Mouse (Mus musculus) heart, embryonic 13.5 days (tissue): Measurements from ENCODE around the gene Fgf18. TPM values are rescaled to one million over a fixed set of nuclear protein-coding genes. Genes with fewer than 3 reads are reported as not detected.

ENCODE experiments used
- ATAC-seq: fragments of 200-750 bp; cut with Nextera tagmentation; 2 replicates; pipeline ENCODE4 v1.8.0; 2017; ENCODE audit warnings: moderate TSS enrichment; ENCODE audit not compliant: insufficient number of reproducible peaks, low FRiP score, low TSS enrichment; ENCODE audit errors: extremely low read depth
- H3K27ac ChIP-seq: fragments of 300-500 bp; sonication (generic); replicated peaks from 2 replicates; pipeline ENCODE4 v1.5.1; 2015; ENCODE audit warnings: moderate library complexity, mild to moderate bottlenecking, inconsistent platforms
- H3K27me3 ChIP-seq: fragments of 300-500 bp; sonication (generic); replicated peaks from 2 replicates; pipeline ENCODE4 v1.6.1; 2015; ENCODE audit warnings: mild to moderate bottlenecking, inconsistent platforms
- H3K36me3 ChIP-seq: fragments of 300-500 bp; sonication (generic); 2 replicates; pipeline ENCODE4 v1.6.1; 2015; ENCODE audit warnings: mild to moderate bottlenecking, inconsistent platforms
- H3K4me1 ChIP-seq: fragments of 300-500 bp; sonication (generic); 2 replicates; pipeline ENCODE4 v1.6.1; 2015; ENCODE audit warnings: inconsistent platforms
- H3K4me2 ChIP-seq: fragments of 300-500 bp; sonication (generic); 2 replicates; pipeline ENCODE4 v1.6.1; 2015; ENCODE audit warnings: inconsistent platforms, mild to moderate bottlenecking, moderate library complexity
- H3K4me3 ChIP-seq: fragments of 300-500 bp; sonication (generic); 2 replicates; pipeline ENCODE4 v1.5.1; 2015; ENCODE audit warnings: moderate library complexity, mild to moderate bottlenecking, inconsistent platforms
- H3K9ac ChIP-seq: fragments of 300-500 bp; sonication (generic); 2 replicates; pipeline ENCODE4 v1.6.1; 2015; ENCODE audit warnings: inconsistent platforms, mild to moderate bottlenecking, moderate library complexity
- H3K9me3 ChIP-seq: fragments of 300-500 bp; sonication (generic); 2 replicates; pipeline ENCODE4 v1.6.1; 2016; ENCODE audit warnings: inconsistent platforms
- WGBS: fragments of 180-500 bp; shearing (Covaris S2); methylation state at CpG from one replicate; pipeline ENCODE4 v1.1.7; 2015; ENCODE audit warnings: mixed read lengths; 5-methylcytosine and 5-hydroxymethylcytosine counted together
- polyA plus RNA-seq: library from polyadenylated mRNA; unstranded; fragments of >200 nt; fragmentation: Nextera tagmentation; extraction: Ambion mirVana; gene quantifications from 2 replicates; pipeline ENCODE4 v1.2.1, GENCODE M21; 2015

The Fgf18 gene
- polyA plus RNA-seq, 1 experiment from 2014 or later, result 4.3 TPM

- no peaks in the 10 kb centered on the region for H3K9me3 ChIP-seq
- no peak overlapping the region for H3K4me2 ChIP-seq
- no peak overlapping the region for H3K9ac ChIP-seq
- H3K27ac ChIP-seq, result no peak overlapping the region
- H3K27me3 ChIP-seq, result peaks cover 28% of the 10 kb centered on the region
- 35% methylated on average over 3 of the region's 3 CpGs for WGBS
- H3K4me3 ChIP-seq, result no peak overlapping the region
- no peak for ATAC-seq
- peaks cover 11% of the 10 kb centered on the region for H3K4me1 ChIP-seq
- no peaks in the 10 kb centered on the region for H3K36me3 ChIP-seq
Measured at GRCm38 (mm10) chr11:33107540-33107939, 39.7 kb downstream of the Fgf18 start.

GRCm38 (mm10) chr11:33104911-33105316 lies 42.3 kb downstream of the Fgf18 start:
- Histone ChIP-seq H3K27ac (no peak overlapping the region), H3K4me1 (peaks cover 19% of the 10 kb centered on the region), H3K4me3 (no peak overlapping the region), H3K27me3 (peaks cover 19% of the 10 kb centered on the region), H3K9ac (no peak overlapping the region), H3K9me3 (no peaks in the 10 kb centered on the region), H3K4me2 (no peak overlapping the region), H3K36me3 (no peaks in the 10 kb centered on the region)
- 53% methylated on average over 8 of the region's 8 CpGs for WGBS
- ATAC-seq, result no peak

GRCm38 (mm10) chr11:33103291-33103943 lies 43.8 kb downstream of the Fgf18 start:
- Histone ChIP-seq H3K4me1 (peaks cover 19% of the 10 kb centered on the region), H3K4me2 (no peak overlapping the region), H3K27me3 (peaks cover 9% of the 10 kb centered on the region), H3K4me3 (no peak overlapping the region), H3K36me3 (no peaks in the 10 kb centered on the region), H3K9me3 (no peaks in the 10 kb centered on the region), H3K9ac (no peak overlapping the region), H3K27ac (no peak overlapping the region)
- no peak for ATAC-seq
- WGBS, result 76% methylated on average over 13 of the region's 13 CpGs

- Histone ChIP-seq H3K4me1 (peaks cover 15% of the 10 kb centered on the region), H3K27ac (no peak overlapping the region), H3K9ac (peak overlapping the region; percentile 51), H3K9me3 (no peaks in the 10 kb centered on the region), H3K27me3 (peaks cover 16% of the 10 kb centered on the region), H3K4me3 (peak overlapping the region; percentile 38), H3K4me2 (peak overlapping the region; percentile 64), H3K36me3 (no peaks in the 10 kb centered on the region)
- WGBS, result 29% methylated on average over 10 of the region's 10 CpGs
- ATAC-seq, result no peak
Measured at GRCm38 (mm10) chr11:33100027-33100507, 47.1 kb downstream of the Fgf18 start.

- no peaks in the 10 kb centered on the region for H3K9me3 ChIP-seq
- H3K4me1 ChIP-seq, result peaks cover 9% of the 10 kb centered on the region
- peaks cover 22% of the 10 kb centered on the region for H3K27me3 ChIP-seq
- no peak overlapping the region for H3K4me3 ChIP-seq
- no peak for ATAC-seq
- H3K36me3 ChIP-seq, result no peaks in the 10 kb centered on the region
- WGBS, result 68% methylated on average over 4 of the region's 4 CpGs
- H3K4me2 ChIP-seq, result no peak overlapping the region
- no peak overlapping the region for H3K27ac ChIP-seq
- H3K9ac ChIP-seq, result no peak overlapping the region
Measured at GRCm38 (mm10) chr11:33099425-33099824, 47.8 kb downstream of the Fgf18 start.

- H3K4me2 ChIP-seq, result no peak overlapping the region
- no peak for ATAC-seq
- H3K27ac ChIP-seq, result no peak overlapping the region
- WGBS, result 77% methylated on average over 12 of the region's 12 CpGs
- peaks cover 22% of the 10 kb centered on the region for H3K27me3 ChIP-seq
- H3K9me3 ChIP-seq, result no peaks in the 10 kb centered on the region
- H3K9ac ChIP-seq, result no peak overlapping the region
- H3K4me3 ChIP-seq, result no peak overlapping the region
- H3K4me1 ChIP-seq, result peaks cover 8% of the 10 kb centered on the region
- no peaks in the 10 kb centered on the region for H3K36me3 ChIP-seq
Measured at GRCm38 (mm10) chr11:33098446-33098845, 48.8 kb downstream of the Fgf18 start.

- Histone ChIP-seq H3K4me1 (peaks cover 8% of the 10 kb centered on the region), H3K27me3 (peaks cover 22% of the 10 kb centered on the region), H3K4me3 (no peak overlapping the region), H3K36me3 (no peaks in the 10 kb centered on the region), H3K9me3 (no peaks in the 10 kb centered on the region), H3K4me2 (no peak overlapping the region), H3K27ac (no peak overlapping the region), H3K9ac (no peak overlapping the region)
- 43% methylated on average over 8 of the region's 8 CpGs for WGBS
- no peak for ATAC-seq
Measured at GRCm38 (mm10) chr11:33097855-33098254, 49.3 kb downstream of the Fgf18 start.

GRCm38 (mm10) chr11:33089856-33090255 lies 57.3 kb downstream of the Fgf18 start:
- Histone ChIP-seq H3K4me3 (no peak overlapping the region), H3K4me2 (no peak overlapping the region), H3K27ac (no peak overlapping the region), H3K4me1 (peaks cover 6% of the 10 kb centered on the region), H3K9me3 (no peaks in the 10 kb centered on the region), H3K27me3 (peaks cover 7% of the 10 kb centered on the region), H3K36me3 (no peaks in the 10 kb centered on the region), H3K9ac (no peak overlapping the region)
- ATAC-seq, result no peak
- 65% methylated on average over 6 of the region's 6 CpGs for WGBS

GRCm38 (mm10) chr11:33088181-33088580 lies 59.0 kb downstream of the Fgf18 start:
- Histone ChIP-seq H3K27ac (no peak overlapping the region), H3K4me2 (no peak overlapping the region)
- WGBS, result 6% methylated on average over 1 of the region's 1 CpGs

GRCm38 (mm10) chr11:33086046-33086445 lies 61.2 kb downstream of the Fgf18 start:
- Histone ChIP-seq H3K9me3 (no peaks in the 10 kb centered on the region), H3K4me2 (no peak overlapping the region), H3K36me3 (no peaks in the 10 kb centered on the region), H3K4me1 (peaks cover 6% of the 10 kb centered on the region), H3K27ac (no peak overlapping the region), H3K9ac (no peak overlapping the region), H3K27me3 (peaks cover 4% of the 10 kb centered on the region), H3K4me3 (no peak overlapping the region)
- no peak for ATAC-seq
- 81% methylated on average over 1 of the region's 1 CpGs for WGBS

More at GRCm38 (mm10) chr11:33088181-33088580, 59.0 kb downstream of the Fgf18 start:
- Histone ChIP-seq H3K4me1 (peaks cover 6% of the 10 kb centered on the region), H3K36me3 (no peaks in the 10 kb centered on the region), H3K27me3 (peaks cover 4% of the 10 kb centered on the region), H3K9me3 (no peaks in the 10 kb centered on the region), H3K9ac (no peak overlapping the region), H3K4me3 (no peak overlapping the region)
- no peak for ATAC-seq

- Histone ChIP-seq H3K36me3 (no peaks in the 10 kb centered on the region), H3K27ac (no peak overlapping the region), H3K4me2 (no peak overlapping the region), H3K27me3 (peaks cover 4% of the 10 kb centered on the region), H3K9me3 (no peaks in the 10 kb centered on the region), H3K4me1 (peaks cover 6% of the 10 kb centered on the region), H3K9ac (no peak overlapping the region), H3K4me3 (no peak overlapping the region)
- ATAC-seq, result no peak
- WGBS, result 62% methylated on average over 4 of the region's 4 CpGs
Measured at GRCm38 (mm10) chr11:33085514-33085913, 61.7 kb downstream of the Fgf18 start.

GRCm38 (mm10) chr11:33085054-33085453 lies 62.1 kb downstream of the Fgf18 start:
- no peak overlapping the region for H3K9ac ChIP-seq
- H3K36me3 ChIP-seq, result no peaks in the 10 kb centered on the region
- WGBS, result 81% methylated on average over 3 of the region's 3 CpGs
- no peak overlapping the region for H3K4me2 ChIP-seq
- peaks cover 8% of the 10 kb centered on the region for H3K27me3 ChIP-seq
- H3K9me3 ChIP-seq, result no peaks in the 10 kb centered on the region
- H3K4me3 ChIP-seq, result no peak overlapping the region
- H3K4me1 ChIP-seq, result peaks cover 5% of the 10 kb centered on the region
- no peak for ATAC-seq
- no peak overlapping the region for H3K27ac ChIP-seq
